Mouse (Mus musculus): Measurements from ENCODE around the gene Tbccd1.

Gene Tbccd1

GRCm38 (mm10) chr16:22857431-22858113 lies at the start of gene Tbccd1, which contains the start of gene Dnajb11:
Gene Tbccd1 (minus strand): TSS chr16:22857669.
Gene Dnajb11 (plus strand): TSS chr16:22857845.
- DNase-seq (ENCODE audit: low spot score), result peak; percentile 99

GRCm38 (mm10) chr16:22901326-22901725 lies 43.9 kb upstream of the Tbccd1 start:
- no peak for DNase-seq (ENCODE audit: low spot score)

GRCm38 (mm10) chr16:22899866-22900570 lies 42.5 kb upstream of the Tbccd1 start:
- DNase-seq (ENCODE audit: low spot score), result no peak

DNA sequence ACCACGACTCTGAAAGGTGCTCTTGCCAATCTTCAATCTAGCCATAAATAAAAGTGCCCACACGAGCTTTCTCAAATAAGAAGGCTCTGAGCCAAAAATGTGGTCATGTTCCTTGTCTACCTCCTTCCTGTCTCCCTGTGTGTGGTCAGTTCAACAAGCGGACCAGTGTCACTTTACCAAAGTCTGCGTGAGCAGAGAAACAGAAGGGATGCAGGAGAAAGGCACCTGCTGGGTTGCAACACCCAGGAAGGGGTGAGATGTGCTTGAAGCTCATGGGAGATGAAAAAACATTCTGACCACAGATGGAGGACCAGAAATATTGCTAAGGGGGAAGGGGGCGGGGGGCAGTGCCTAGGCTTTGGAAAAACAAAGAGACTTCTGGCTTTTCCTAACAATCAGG lies 41.9 kb upstream of the Tbccd1 start:
- no peak for DNase-seq (ENCODE audit: low spot score)

DNA sequence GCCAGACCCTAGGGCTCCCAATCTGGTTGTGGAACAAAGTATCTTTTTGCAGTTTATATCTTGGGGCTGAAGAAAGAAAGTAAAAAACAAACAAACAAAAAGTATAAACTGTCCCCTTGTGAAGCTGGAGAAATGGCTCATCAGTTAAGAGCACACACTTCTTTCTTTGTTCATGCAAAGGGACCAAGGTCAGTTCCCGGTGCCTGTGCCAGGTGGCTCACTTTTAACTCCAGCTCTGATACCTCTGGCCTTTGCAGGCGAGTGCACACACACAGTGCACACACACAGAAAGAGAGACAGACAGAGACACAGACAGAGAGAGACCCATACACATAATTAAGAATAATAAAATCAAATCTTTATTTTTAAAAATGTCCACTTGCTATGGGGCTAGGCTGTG lies 39.1 kb upstream of the Tbccd1 start:
- DNase-seq (ENCODE audit: low spot score), result no peak

- DNase-seq (ENCODE audit: low spot score), result no peak
These were observed 36.6 kb upstream of the Tbccd1 start for GRCm38 (mm10) chr16:22894095-22894494.

DNA sequence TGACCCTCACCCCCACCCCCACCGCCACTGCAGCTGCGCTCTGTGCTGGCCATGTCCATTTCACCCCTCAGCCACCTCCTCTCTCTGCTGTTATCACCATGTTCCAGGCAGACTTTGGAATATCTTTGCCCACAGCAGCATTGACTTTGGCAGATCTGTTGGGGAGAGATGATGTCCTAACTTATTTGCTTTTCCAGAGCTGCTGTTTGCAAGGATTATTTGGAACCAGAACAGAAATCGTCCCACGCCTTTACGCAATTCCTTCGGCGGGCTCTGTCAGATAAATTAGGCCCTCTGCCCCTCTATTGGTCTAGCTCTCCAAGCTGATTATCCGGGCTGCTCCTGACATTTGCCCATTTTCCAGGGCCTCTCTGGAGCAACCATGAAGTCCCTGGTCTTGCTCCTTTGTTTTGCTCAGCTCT lies 34.3 kb upstream of the Tbccd1 start:
- no peak for DNase-seq (ENCODE audit: low spot score)

DNA sequence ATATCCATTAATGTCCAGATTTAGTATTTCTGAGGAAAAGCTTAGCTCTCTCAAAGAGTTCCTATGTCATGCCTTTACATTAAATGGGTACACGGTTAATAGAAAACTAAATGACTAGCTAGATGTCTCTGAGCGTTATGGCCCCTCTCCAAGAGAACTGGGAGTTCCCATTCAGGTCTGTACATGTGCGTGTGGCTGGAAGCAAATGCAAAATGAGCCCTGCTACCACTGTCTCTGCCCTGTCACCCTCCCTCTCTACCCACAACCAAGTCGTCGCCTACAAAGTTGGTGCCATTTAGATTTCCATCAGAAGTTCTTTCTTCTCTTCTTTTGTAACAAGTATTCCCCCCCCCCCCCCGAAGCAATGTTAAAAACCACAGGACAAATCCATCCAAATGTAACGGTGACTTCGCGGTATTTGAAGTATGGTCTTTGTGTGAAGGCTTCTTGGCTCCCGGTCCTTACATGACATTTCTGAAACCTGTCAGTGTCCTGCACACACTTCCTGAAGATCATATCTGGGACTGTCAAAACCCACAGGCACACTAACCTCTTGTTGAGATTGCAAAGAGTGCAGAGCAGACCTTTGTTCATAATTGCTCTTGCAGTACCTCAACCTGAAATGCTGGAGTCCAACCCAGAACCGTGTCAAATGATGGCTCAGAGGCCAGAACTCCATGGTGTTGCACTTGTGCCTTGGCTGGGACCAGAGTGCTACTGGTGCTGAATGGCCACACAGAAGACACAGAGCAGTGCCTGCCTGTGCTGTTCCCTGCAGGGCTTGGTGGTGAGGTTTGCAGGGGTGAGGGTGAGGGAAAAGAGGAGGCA lies 33.4 kb upstream of the Tbccd1 start, which contains the start of gene Ahsg:
Gene Ahsg (plus strand): TSS at position 595 of the 828 bp plus-strand sequence.
- no peak for DNase-seq (ENCODE audit: low spot score)

GRCm38 (mm10) chr16:22889716-22890115 lies 32.2 kb upstream of the Tbccd1 start:
- DNase-seq (ENCODE audit: low spot score), result no peak

GRCm38 (mm10) chr16:22888835-22889234 lies 31.4 kb upstream of the Tbccd1 start:
- DNase-seq (ENCODE audit: low spot score), result no peak

DNA sequence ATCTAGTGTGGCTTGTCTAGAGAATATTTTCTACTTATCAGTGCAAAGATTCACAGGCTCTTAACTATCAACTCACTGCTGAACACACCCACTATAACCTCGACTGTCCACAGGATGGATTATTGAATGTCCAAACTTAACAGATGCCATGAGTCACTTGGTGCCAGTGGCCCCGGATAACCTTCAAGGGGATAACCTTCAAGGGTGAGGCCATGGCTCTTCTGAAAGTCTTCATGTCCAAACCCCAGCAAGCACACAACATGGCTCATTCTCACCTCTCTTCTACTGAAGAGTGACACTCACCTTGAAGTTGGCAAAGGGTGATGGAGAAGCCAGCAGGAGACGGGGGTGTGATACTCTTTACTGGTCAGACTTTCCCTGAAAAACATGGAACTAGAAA lies 29.3 kb upstream of the Tbccd1 start:
- no peak for DNase-seq (ENCODE audit: low spot score)

GRCm38 (mm10) chr16:22885356-22885755 lies 27.9 kb upstream of the Tbccd1 start:
- no peak for DNase-seq (ENCODE audit: low spot score)

GRCm38 (mm10) chr16:22883441-22883840 lies 26.0 kb upstream of the Tbccd1 start:
- no peak for DNase-seq (ENCODE audit: low spot score)

- DNase-seq (ENCODE audit: low spot score), result no peak
These were observed 24.0 kb upstream of the Tbccd1 start for GRCm38 (mm10) chr16:22881487-22881886.

DNA sequence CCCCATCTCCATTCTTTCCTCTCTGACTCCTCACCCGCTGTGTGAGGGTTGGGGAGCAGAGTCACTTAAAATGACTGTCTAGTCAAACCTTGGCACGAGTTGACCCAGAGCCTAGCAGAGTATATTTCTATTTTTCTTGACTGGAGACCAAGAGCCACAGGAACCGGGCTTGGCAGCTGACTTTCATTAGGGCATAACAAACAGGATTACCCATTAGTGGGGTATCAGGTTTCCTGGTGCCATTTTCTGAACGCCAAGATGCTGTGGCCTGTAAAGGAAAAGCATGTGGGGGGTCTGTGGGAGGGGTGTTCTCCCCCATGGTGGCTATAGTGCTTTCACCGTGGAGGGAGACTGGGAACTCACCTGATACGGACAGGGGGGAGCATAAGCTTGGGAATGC lies 23.4 kb upstream of the Tbccd1 start:
- no peak for DNase-seq (ENCODE audit: low spot score)

DNA sequence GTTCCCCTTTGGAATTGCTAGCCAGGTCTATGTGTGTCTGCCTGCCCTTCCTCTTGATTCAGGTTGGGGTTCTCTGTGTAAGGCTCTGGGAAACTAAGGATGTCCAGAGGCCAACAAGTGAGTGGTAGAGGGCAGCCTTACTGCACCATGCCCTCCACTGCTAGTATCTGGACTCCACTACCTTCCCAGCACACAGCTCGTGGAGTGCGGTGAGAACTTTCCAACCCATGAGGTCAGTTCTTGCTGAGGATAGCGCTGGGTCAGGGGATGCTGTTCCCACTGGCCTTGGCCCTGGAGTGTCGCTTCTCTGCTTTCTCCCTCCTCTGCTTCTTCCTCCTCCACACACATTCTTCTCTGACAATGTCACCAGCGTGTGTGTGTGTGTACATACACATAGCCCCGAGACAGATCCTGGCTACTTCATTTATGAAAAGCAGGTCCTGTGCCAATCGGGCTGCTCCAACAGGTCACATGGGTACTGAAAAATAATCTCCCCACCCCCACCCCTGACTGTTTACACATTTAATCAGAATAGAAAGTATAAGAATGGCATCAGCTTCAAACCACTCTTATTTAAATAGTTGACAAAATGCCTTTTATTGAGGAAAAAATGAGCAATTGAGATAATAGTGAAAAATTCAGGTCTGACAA lies 22.6 kb upstream of the Tbccd1 start:
- no peak for DNase-seq (ENCODE audit: low spot score)

DNA sequence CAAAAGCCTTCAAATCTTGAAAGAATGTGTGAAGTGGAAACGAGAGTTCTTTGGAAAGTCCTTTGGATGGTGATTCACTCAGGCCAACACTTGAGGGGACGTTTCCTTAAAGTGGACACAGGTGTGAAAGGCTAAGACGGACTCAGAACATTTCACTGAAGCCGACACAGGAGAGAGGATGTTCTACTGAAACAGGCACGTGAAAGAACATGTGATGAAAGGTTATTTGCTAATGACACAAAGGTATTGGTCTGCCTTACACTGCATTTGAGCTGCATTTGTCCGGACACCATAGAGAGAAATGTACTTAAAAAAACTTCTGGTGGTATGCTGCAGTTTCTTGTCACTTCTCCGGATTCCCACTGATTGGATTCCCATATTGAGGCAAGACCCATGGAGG lies 21.2 kb upstream of the Tbccd1 start:
- DNase-seq (ENCODE audit: low spot score), result no peak

- no peak for DNase-seq (ENCODE audit: low spot score)
These were observed 20.4 kb upstream of the Tbccd1 start for GRCm38 (mm10) chr16:22877660-22878390.

- DNase-seq (ENCODE audit: low spot score), result no peak
These were observed 19.0 kb upstream of the Tbccd1 start for GRCm38 (mm10) chr16:22876218-22877043.

- no peak for DNase-seq (ENCODE audit: low spot score)
These were observed 15.9 kb upstream of the Tbccd1 start for GRCm38 (mm10) chr16:22873369-22873768.

- DNase-seq (ENCODE audit: low spot score), result no peak
These were observed 14.9 kb upstream of the Tbccd1 start for GRCm38 (mm10) chr16:22872397-22872796.
